Mouse (Mus musculus) cortical plate, adult 2 months (tissue): ENCODE measurements around the gene Svip. TPM values are rescaled to one million over a fixed set of nuclear protein-coding genes. Genes with fewer than 3 reads are reported as not detected.

Experiments
- H3K27ac ChIP-seq: fragments of 200-500 bp; 2 replicates; pipeline ENCODE4 v1.5.1; 2012; ENCODE audit warnings: low read length, control low read depth, inconsistent platforms; ENCODE audit not compliant: insufficient read depth
- H3K4me1 ChIP-seq: fragments of 200-500 bp; 2 replicates; pipeline ENCODE4 v1.6.1; 2011; ENCODE audit warnings: low read length; ENCODE audit not compliant: control insufficient read depth, insufficient read depth
- H3K4me3 ChIP-seq: fragments of 200-500 bp; 2 replicates; pipeline ENCODE4 v1.5.1; 2011; ENCODE audit warnings: mild to moderate bottlenecking, low read length, control low read depth; ENCODE audit not compliant: insufficient read depth
- CTCF ChIP-seq: fragments of 200-500 bp; IDR thresholded peaks from 2 replicates; pipeline ENCODE4 v1.5.1; 2011; ENCODE audit warnings: mild to moderate bottlenecking, control low read depth, low read length; ENCODE audit not compliant: insufficient read depth; ENCODE audit errors: extremely low read depth
- POLR2A ChIP-seq: fragments of 200-500 bp; IDR thresholded peaks from 2 replicates; pipeline ENCODE4 v1.6.1; 2011; ENCODE audit warnings: mild to moderate bottlenecking, low read length, control low read depth; ENCODE audit not compliant: insufficient read depth; ENCODE audit errors: extremely low read depth
- polyA plus RNA-seq: library from polyadenylated mRNA; depleted of rRNA; stranded (reverse); fragments of >200 nt; gene quantifications from 2 replicates; pipeline ENCODE4 v1.2.3, GENCODE M21; 2012; rRNA removed

Gene Svip
- polyA plus RNA-seq, 1 experiment = 41.7 TPM

DNA sequence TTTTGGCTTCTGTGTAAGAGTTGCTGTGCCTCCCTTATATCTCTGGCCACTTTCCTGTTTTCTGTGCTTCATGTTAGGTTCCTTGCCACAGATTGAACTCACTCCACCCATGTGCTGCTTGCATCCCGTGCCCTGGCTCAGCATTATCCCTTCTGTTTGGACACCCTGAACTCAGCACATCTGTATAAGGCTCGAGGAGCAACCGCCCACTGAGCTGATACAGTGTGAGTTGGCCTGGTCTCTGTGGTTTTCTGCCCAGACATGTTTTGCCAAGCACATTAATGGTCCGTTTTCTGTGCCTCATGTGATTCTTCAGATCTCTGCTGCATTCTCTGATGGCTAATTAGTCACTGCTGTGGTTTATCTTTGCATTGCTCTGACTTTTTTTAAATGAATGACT is 38.2 kb downstream of the Svip start:
- H3K27ac ChIP-seq = no peak overlapping the region
- H3K4me3 ChIP-seq = no peak overlapping the region
- no peak for TF ChIP-seq CTCF
- TF ChIP-seq POLR2A = no peak
- H3K4me1 ChIP-seq = no peaks in the 10 kb centered on the region

DNA sequence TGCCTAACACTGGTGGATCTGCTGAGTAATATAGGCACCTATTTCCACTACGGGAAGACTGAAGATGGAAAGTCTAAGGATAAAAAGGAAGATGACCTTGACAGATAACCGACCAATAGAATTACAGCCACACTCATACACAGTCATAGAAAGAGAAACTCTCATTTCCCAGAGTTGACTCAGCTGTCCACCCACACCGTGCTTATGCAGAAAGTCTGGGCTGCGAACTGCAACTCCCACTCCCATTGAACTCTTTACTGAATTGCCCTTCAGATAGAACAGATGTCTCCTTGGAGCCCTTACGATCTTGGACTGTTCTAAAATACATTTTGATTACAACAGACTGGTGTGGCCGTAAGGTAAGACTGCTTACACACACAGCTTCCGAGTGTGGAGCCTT is 41.1 kb downstream of the Svip start:
- TF ChIP-seq CTCF (no peak), POLR2A (no peak)
- H3K4me3 ChIP-seq = no peak overlapping the region
- H3K27ac ChIP-seq = no peak overlapping the region
- no peaks in the 10 kb centered on the region for H3K4me1 ChIP-seq

DNA sequence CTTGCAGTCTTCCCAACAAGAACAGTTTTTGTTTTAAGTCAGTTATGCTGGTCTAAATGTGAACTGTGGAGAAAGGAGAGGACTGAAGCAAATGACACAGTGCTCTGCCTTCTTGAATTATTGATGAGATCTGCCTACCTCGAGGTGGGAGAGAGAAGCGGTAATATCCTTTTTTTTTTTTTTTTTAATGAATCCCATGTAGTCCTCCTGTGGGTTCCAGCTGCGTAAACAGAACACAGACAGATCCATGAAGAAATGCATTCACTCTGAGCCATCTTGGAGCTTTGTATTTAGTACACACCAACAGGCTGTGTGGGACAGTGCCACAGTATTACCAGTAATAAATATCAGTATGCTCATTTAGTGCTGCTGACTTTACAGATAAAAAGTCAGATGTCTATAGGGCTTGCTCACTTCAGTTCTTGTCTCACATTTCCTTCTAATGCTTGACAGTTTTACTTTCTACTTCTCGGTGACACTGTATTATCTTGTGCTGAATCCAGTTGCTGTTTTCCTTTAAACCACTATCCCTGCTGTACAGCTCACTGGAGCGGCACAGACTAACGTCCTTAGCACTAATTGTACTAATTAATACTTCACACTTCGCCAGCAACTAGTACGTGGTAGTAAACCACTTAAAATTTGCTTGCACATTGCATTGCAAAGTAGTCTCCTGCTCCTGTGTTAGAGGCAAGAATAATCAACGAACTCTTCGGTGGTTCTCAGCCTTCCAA is 43.4 kb downstream of the Svip start:
- Histone ChIP-seq H3K27ac (no peak overlapping the region), H3K4me3 (no peak overlapping the region), H3K4me1 (no peaks in the 10 kb centered on the region)
- TF ChIP-seq CTCF = no peak
- TF ChIP-seq POLR2A = no peak

DNA sequence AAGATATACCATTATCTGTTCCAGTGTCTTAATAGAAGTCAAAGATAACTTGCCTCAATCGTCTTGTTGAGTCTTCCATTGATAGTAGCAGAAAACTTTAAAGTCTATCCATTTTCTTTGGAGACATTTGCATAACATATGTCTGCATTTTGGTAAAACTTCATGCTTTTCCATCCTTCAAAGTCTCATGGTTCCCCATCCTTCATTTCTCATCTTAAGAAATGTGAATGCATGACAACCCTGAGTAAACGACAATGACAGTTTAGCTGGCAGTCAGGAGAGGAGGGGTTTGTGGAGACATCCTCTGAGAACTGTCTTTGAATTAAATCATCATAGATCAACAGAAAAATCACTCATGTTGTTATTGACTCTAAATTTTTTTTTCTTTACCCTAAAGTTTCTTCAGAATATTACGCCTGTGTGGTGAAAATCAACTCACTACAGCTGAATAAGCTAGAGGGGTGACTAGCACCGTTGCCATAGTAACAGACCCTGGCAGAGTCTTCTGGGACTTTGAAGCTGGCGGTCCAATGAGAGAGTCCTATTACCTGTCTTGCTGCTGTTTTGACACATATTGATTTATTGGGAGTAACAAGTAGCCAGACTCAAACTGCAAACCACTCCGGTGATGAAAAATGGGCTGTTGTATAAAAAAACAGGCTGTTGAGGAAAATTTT is 45.0 kb downstream of the Svip start:
- TF ChIP-seq POLR2A (no peak), CTCF (no peak)
- Histone ChIP-seq H3K27ac (no peak overlapping the region), H3K4me3 (no peak overlapping the region)

DNA sequence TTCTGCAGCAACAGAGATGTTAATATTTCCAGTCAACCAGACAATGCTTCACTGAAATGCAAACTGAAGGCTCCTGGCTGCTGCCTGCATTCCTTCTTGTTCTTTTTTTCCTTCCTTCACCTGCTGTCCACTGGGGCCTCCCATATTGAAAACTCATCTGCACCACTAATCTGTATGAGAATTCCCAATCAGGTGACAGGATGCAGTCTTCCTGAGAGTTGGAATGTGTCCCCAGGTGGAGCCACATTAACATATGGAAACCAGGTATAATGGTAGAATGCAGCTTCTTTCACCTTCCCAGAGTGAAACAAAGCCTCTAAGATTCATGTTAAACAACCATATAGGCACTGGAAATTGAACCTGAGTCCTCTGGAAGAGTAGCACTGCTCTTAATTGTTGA is 48.1 kb downstream of the Svip start:
- no peak overlapping the region for H3K27ac ChIP-seq
- TF ChIP-seq POLR2A (no peak), CTCF (no peak)
- no peak overlapping the region for H3K4me3 ChIP-seq
- H3K4me1 ChIP-seq = no peaks in the 10 kb centered on the region

More for the DNA sequence above, 45.0 kb downstream of the Svip start:
- no peaks in the 10 kb centered on the region for H3K4me1 ChIP-seq

DNA sequence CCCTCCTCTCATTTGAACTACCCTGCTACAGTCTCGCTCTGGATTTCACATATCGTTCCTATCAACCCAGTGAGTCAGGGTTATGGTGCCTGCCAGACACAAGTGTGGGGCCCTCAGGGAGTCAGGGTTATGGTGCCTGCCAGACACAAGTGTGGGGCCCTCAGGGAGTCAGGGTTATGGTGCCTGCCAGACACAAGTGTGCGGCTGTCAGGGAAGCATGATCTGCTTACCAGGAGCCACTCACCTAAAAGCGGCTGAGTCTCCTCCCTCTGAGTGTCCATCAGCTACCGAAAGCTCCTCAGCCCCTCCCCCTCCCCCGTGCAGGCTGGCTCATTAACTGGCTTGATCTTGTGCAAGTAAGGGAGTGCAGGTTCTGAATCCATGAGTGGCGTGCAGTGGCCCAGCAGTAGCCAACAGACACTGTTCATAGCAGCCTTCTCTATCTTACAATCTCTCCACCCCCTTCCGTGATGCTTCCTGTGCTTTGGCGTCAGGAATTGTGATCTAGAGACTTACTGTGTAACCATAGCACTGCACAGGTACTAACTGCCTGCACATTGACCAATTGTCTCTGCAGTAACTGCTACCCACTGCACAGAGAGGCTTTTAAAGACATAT is 50.3 kb downstream of the Svip start:
- Histone ChIP-seq H3K27ac (no peak overlapping the region), H3K4me1 (no peaks in the 10 kb centered on the region), H3K4me3 (no peak overlapping the region)
- TF ChIP-seq CTCF = no peak
- no peak for TF ChIP-seq POLR2A

Other genes with a start within 250 kb of the Svip start
- gene Gas2, start 144.0 kb downstream of the Svip start, polyA plus RNA-seq = 10.9 and 11.7 TPM in 2 replicates
- gene Fancf, start 143.8 kb downstream of the Svip start, polyA plus RNA-seq = 4.7 and 4.8 TPM in 2 replicates
- gene 1700015G11Rik, start 9.7 kb upstream of the Svip start, polyA plus RNA-seq = not detected in 2 replicates